Mouse (Mus musculus) spleen, adult 2 months (tissue): Measurements from ENCODE around the gene Tmc8. TPM values are rescaled to one million over a fixed set of nuclear protein-coding genes. Genes with fewer than 3 reads are reported as not detected.
A peak's percentile ranks its signal among the peaks of the same experiment; 100 is the strongest.

Experiments
- DNase-seq, 2 experiments: peaks; one replicate each; pipeline versions ENCODE4 v3.0.0 to v3.0.0-alpha.2; 2012 to 2021; ENCODE audit warnings: low spot score in 2 of 2, low read depth in 1 of 2
- H3K27ac ChIP-seq: fragments of 200-500 bp; 2 replicates; pipeline ENCODE4 v1.5.1; 2012; ENCODE audit warnings: low read length, inconsistent platforms; ENCODE audit not compliant: insufficient read depth
- H3K27me3 ChIP-seq: fragments of 200-500 bp; 2 replicates; pipeline ENCODE4 v1.6.1; 2012; ENCODE audit warnings: mild to moderate bottlenecking, moderate library complexity, low read length, inconsistent platforms; ENCODE audit not compliant: control insufficient read depth, insufficient read depth
- H3K36me3 ChIP-seq: fragments of 200-500 bp; 2 replicates; pipeline ENCODE4 v1.6.1; 2012; ENCODE audit warnings: mild to moderate bottlenecking, low read length, inconsistent platforms; ENCODE audit not compliant: control insufficient read depth, insufficient read depth
- H3K4me1 ChIP-seq: fragments of 200-500 bp; 2 replicates; pipeline ENCODE4 v1.6.1; 2011; ENCODE audit warnings: inconsistent platforms; ENCODE audit not compliant: control insufficient read depth, insufficient read depth, insufficient read length
- H3K4me3 ChIP-seq: fragments of 200-500 bp; 2 replicates; pipeline ENCODE4 v1.5.1; 2011; ENCODE audit warnings: mild to moderate bottlenecking, inconsistent platforms; ENCODE audit not compliant: insufficient read depth, insufficient read length; ENCODE audit errors: extremely low read depth
- CTCF ChIP-seq: fragments of 200-500 bp; IDR thresholded peaks from 2 replicates; pipeline ENCODE4 v1.5.1; 2011; ENCODE audit warnings: mild to moderate bottlenecking, inconsistent platforms; ENCODE audit not compliant: insufficient read depth, insufficient read length, insufficient replicate concordance; ENCODE audit errors: extremely low read depth
- POLR2A ChIP-seq: fragments of 200-500 bp; IDR thresholded peaks from 2 replicates; pipeline ENCODE4 v1.6.1; 2011; ENCODE audit warnings: low read depth, low read length, inconsistent platforms
- WGBS: fragments of 180-500 bp; shearing (Covaris S2); methylation state at CpG from one replicate; pipeline ENCODE4 v1.1.7; 2018; 5-methylcytosine and 5-hydroxymethylcytosine counted together
- polyA plus RNA-seq: library from polyadenylated mRNA; depleted of rRNA; stranded (reverse); fragments of >200 nt; gene quantifications from 2 replicates; pipeline ENCODE4 v1.2.3, GENCODE M21; 2012

The Tmc8 gene
- polyA plus RNA-seq, 1 experiment: 90.1 TPM

DNA sequence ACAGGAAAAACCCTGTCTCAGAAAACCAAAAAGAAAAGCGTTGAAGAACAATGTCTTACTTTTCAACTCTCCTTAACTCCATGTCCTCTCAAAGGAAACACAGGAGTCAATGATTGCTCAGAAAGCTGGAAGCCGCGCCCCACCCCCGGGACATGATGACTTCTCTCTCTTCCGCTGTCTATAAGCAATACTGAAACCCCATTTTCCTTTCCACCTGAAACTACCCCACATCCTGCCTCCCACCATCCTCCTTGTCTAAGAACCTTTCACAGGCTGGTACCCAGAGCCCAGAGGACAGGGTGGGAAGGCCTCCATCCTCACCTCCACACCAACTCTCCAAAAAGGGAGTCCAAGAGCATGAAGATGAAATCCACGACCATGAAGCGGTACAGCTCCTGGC lies 9.5 kb upstream of the Tmc8 start:
- Histone ChIP-seq H3K4me1 (peaks cover 6% of the 10 kb centered on the region; the same call in 1 of the 2 replicates), H3K36me3 (peaks cover 60% of the 10 kb centered on the region), H3K27ac (no peak overlapping the region; the same call in 1 of the 2 replicates), H3K27me3 (no peaks in the 10 kb centered on the region), H3K4me3 (no peak overlapping the region)
- WGBS: 79% methylated on average over 7 of the region's 7 CpGs
- DNase-seq: no peak
- TF ChIP-seq POLR2A: no peak
- no peak for TF ChIP-seq CTCF

DNA sequence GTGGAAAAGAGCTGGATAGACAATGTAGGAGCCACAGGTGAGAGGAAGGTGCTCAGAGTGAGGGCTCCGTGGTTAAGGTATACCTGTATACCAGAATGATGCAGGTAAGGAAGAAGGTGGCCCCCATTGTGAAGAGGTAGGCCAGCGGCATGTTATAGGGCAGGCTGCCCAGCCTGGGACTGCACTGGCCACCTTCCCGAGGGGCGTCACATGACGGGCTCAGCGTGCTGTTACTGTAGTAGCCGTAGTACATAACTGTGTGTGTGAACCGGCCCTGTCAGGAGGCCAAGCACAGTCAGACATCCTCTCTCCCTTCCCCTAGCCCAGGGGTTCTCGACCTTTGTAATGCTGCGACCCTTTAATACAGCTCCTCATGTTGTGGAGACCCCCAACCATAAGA lies 7.0 kb upstream of the Tmc8 start:
- Histone ChIP-seq H3K27me3 (no peaks in the 10 kb centered on the region), H3K36me3 (peaks cover 57% of the 10 kb centered on the region), H3K4me3 (no peak overlapping the region), H3K27ac (no peak overlapping the region), H3K4me1 (peaks cover 18% of the 10 kb centered on the region; the same call in 1 of the 2 replicates)
- 94% methylated on average over 10 of the region's 10 CpGs for WGBS
- no peak for DNase-seq
- no peak for TF ChIP-seq CTCF
- no peak for TF ChIP-seq POLR2A

DNA sequence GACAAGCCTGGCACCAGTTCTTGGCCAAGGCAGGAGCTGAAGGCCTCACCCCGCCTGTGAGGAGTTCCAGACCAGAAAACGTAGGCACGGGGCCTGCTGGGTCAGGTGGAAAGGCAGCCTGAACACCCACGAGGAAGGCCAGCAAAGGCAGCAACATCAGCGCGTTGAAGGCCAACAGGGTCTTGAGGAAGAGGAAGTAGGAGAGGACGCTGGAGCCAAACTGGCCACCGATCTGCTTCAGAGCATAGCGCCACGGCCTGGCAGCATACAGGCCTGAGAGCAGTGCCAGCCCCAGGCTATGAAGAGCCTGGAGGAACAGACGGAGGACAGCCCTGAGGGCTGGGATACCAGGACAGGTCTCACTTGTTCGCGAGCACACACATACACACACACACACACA lies 6.3 kb upstream of the Tmc8 start:
- no peak for TF ChIP-seq CTCF
- TF ChIP-seq POLR2A: no peak
- WGBS: 55% methylated on average over 10 of the region's 13 CpGs
- peaks cover 18% of the 10 kb centered on the region; the same call in 1 of the 2 replicates for H3K4me1 ChIP-seq
- DNase-seq: no peak
- H3K27me3 ChIP-seq: no peaks in the 10 kb centered on the region
- no peak overlapping the region for H3K27ac ChIP-seq
- H3K4me3 ChIP-seq: no peak overlapping the region
- H3K36me3 ChIP-seq: peaks cover 51% of the 10 kb centered on the region

DNA sequence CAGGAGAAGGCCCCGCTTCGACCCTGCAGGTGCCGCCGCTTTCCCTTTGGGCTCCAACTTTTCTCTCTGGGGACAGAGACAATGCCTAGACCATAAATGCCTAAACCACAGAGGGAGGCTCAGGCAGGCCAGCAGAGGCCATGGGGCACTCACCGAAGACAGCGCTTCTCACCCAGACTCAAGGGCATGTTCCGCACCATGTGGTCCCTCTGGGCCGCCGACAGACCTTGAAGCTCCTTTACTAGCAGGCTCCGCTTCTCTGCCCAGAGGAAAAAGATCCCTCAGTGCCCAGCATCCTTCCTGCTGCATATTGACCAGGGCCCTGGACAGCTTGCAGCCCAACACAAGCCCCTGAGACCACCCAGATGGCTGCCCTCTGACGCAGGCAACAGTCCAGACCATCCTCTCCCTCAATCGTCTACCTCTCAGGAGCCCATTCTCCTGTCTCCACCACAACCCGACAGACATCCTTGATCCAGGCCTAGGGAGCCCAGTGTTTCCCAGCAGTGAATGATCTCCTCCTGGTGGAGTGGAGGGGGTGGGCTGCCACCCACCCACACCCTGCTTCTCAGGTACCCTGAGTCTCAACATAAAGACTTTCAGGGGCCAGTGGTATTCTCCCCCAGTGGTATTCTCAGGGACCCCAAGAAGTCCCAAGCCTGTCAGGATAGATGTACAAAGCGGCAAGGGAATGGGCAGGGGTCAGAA lies 5.6 kb upstream of the Tmc8 start:
- TF ChIP-seq CTCF: no peak
- no peak for TF ChIP-seq POLR2A
- H3K4me3 ChIP-seq: no peak overlapping the region
- H3K27ac ChIP-seq: 0 out of 2 replicates have a peak overlapping the region, but pooled peaks have one; percentile 5
- WGBS: 68% methylated on average over 14 of the region's 14 CpGs
- peaks cover 18% of the 10 kb centered on the region; the same call in 1 of the 2 replicates for H3K4me1 ChIP-seq
- peaks cover 48% of the 10 kb centered on the region for H3K36me3 ChIP-seq
- H3K27me3 ChIP-seq: no peaks in the 10 kb centered on the region
- DNase-seq: no peak

DNA sequence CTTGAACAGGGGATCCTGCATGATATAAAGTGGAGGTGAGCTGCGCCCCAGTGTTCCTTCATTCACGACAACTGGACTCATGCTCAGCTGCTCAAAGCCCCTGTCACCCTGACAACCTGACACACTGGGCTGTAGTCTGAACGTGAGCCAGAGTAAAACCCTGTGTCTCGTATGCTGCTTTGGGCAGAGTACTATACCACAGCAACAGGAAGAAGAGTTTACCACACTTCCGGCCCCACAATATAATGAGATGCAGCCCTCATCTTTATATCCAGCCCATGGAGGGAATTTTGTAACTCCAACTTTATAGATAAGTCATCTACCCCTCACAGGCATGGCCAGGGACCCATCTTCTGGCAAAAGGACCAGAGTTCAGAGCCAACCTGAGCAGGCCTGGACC lies 4.8 kb upstream of the Tmc8 start:
- TF ChIP-seq CTCF: no peak
- no peak for TF ChIP-seq POLR2A
- Histone ChIP-seq H3K4me1 (peaks cover 18% of the 10 kb centered on the region; the same call in 1 of the 2 replicates), H3K4me3 (no peak overlapping the region), H3K27me3 (no peaks in the 10 kb centered on the region), H3K27ac (peak overlapping the region; percentile 82), H3K36me3 (peaks cover 44% of the 10 kb centered on the region)
- WGBS: 45% methylated on average over 5 of the region's 5 CpGs
- no peak for DNase-seq

DNA sequence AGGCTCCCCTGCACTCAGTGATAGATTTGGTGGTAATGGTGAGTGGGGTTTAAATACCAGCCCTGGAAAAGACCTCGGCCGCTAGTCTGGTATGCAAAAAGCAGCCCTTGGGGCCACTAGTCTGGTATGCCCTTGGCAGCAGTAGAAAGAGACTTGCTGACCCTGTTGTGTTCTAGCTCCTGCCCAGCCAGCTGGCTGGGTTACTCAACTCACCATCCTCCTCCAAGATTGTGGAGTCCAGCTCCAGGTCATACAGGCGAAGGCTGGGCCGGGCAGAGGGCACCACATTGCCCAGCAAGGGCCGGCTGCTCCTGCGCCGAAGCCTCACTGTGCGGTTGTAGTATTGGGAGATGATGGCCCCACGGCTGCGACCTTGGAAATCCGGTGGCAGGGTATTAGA lies 3.8 kb upstream of the Tmc8 start:
- 94% methylated on average over 11 of the region's 11 CpGs for WGBS
- no peak for DNase-seq
- no peaks in the 10 kb centered on the region for H3K27me3 ChIP-seq
- H3K4me3 ChIP-seq: no peak overlapping the region
- peak overlapping the region; percentile 82 for H3K27ac ChIP-seq
- TF ChIP-seq POLR2A (no peak), CTCF (no peak)
- peaks cover 38% of the 10 kb centered on the region for H3K36me3 ChIP-seq
- peaks cover 18% of the 10 kb centered on the region; the same call in 1 of the 2 replicates for H3K4me1 ChIP-seq

DNA sequence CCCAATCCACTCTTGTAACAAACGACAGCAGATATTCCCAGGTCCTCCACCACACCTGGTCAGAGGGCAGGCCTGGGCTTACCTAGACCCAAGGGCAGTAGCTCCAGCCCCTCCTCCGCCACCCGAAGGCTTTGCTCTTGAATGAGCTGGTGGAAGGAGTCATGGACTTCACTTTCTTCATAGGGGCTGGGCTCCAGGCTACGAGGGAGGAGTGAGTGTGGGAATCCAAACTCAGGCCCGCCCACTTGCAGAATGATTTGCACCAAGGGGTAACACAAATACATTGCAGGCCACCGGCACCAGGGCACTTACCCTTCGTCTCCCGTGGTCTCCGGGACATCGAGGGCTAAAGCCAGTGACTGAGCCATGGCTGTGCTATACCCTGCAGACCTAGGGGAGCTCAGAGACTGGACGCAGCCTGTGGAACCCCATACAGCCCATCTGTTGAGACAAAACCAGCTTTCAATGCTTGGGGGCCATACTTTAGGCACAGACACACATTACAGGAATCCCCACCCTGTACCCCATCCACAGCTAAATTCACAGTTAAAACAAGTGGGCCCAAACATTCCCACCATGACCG lies 2.9 kb upstream of the Tmc8 start:
- H3K36me3 ChIP-seq: peaks cover 31% of the 10 kb centered on the region
- H3K4me3 ChIP-seq: peak overlapping the region; percentile 86
- no peak for TF ChIP-seq CTCF
- no peak for TF ChIP-seq POLR2A
- H3K27ac ChIP-seq: peak overlapping the region; percentile 99
- 27% methylated on average over 12 of the region's 12 CpGs for WGBS
- no peaks in the 10 kb centered on the region for H3K27me3 ChIP-seq
- no peak for DNase-seq
- H3K4me1 ChIP-seq: peaks cover 18% of the 10 kb centered on the region; the same call in 1 of the 2 replicates
